ENCODE assay signal across 17 mouse cellular contexts in the genomic region with DNA sequence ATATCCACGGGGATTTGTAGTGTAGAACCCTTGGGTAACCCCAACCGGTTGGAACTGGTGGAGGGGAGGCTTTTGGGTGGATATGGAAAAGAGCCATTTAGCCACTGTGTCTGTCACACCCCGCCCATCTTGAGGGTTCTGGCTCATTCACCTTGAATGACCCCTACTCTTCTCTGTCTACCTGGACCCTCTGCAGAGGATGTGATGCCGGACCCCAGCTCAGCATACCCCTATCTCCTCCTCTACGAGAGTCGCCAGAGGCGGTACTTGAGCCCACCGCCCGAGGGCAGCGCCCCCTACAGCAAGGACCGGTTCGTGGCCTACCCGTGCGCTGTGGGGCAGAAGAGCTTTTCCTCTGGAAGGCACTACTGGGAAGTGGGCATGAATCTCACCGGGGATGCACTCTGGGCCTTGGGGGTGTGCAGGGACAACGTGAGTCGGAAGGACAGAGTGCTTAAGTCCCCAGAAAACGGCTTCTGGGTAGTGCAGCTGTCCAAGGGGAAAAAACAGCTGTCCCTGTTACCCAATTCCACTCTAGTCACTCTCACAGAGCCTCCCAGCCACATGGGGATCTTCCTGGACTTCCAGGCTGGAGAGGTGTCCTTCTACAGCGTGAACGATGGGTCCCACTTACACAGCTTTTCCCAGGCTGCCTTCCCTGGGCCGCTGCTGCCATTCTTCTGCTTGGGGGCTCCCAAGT. TPM values are rescaled to one million over a fixed set of nuclear protein-coding genes. Genes with fewer than 3 reads are reported as not detected.
DNase-seq lines count a peak whose midpoint lies in the region; ATAC-seq and TF ChIP-seq lines count a peak whose summit lies in the region.
"Had no signal": no experiment of that assay in that cellular context is flagged by ENCODE, and none has a peak within 500 bp of the region (broad histone marks: within the 10 kb centered on the region; RNA-seq: fewer than 3 reads in every experiment).

No protein-coding gene starts in this region.

- H3K36me3 ChIP-seq in intestine, postnatal 0 days (ENCODE audit: control insufficient read depth, insufficient read depth) = peaks cover 7% of the 10 kb centered on the region; the same call in 1 of the 2 replicates
- no peaks in the 10 kb centered on the region for H3K36me3 ChIP-seq in intestine, embryonic 16.5 days (ENCODE audit: control insufficient read depth, insufficient read depth, low read length)
- peaks cover 11% of the 10 kb centered on the region for H3K36me3 ChIP-seq in liver, postnatal 0 days (replicated peaks; ENCODE audit: insufficient read depth, low read length)
- peaks cover 50% of the 10 kb centered on the region for H3K36me3 ChIP-seq in liver, embryonic 12.5 days

- no peaks in the 10 kb centered on the region for H3K27me3 ChIP-seq in intestine, postnatal 0 days (replicated peaks; ENCODE audit: control insufficient read depth, insufficient read depth, low read length)
- no peaks in the 10 kb centered on the region for H3K27me3 ChIP-seq in intestine, embryonic 16.5 days (replicated peaks; ENCODE audit: control insufficient read depth, insufficient read depth, low read length)
- H3K27me3 ChIP-seq in liver, postnatal 0 days (ENCODE audit: insufficient read depth, low read length) = no peaks in the 10 kb centered on the region
- no peaks in the 10 kb centered on the region for H3K27me3 ChIP-seq in liver, embryonic 12.5 days (replicated peaks)
- H3K27me3 ChIP-seq: liver, embryonic 15.5 days; neural tube, embryonic 12.5 days had no signal

- 0 out of 2 replicates have a peak, but pooled peaks have one; percentile 14 for TF ChIP-seq CTCF in intestine, postnatal 0 days (IDR thresholded peaks at IDR 0.05; ENCODE audit: low read depth)
- TF ChIP-seq CTCF in liver, postnatal 0 days (IDR thresholded peaks at IDR 0.05; ENCODE audit: low read depth) = 0 out of 2 replicates have a peak, but pooled peaks have one; percentile 18

- 0 out of 2 replicates have a peak, but pooled peaks cover 3% of the 10 kb centered on the region for H3K4me1 ChIP-seq in intestine, postnatal 0 days (replicated peaks; ENCODE audit: control insufficient read depth, insufficient read depth, low read length)
- peaks cover 7% of the 10 kb centered on the region for H3K4me1 ChIP-seq in intestine, embryonic 16.5 days (ENCODE audit: control insufficient read depth, insufficient read depth, low read length)
- peaks cover 5% of the 10 kb centered on the region; the same call in 1 of the 2 replicates for H3K4me1 ChIP-seq in liver, postnatal 0 days (ENCODE audit: insufficient read depth)
- H3K4me1 ChIP-seq in liver, embryonic 12.5 days = peaks cover 54% of the 10 kb centered on the region

- no peak for ATAC-seq in intestine, postnatal 0 days
- no peak for ATAC-seq in intestine, embryonic 16.5 days
- ATAC-seq in liver, postnatal 0 days = no peak
- no peak for ATAC-seq in liver, embryonic 12.5 days
- ATAC-seq: activated CD4-positive, CD25-positive, alpha-beta regulatory T cell, adult 4 months had no signal

- H3K4me3 ChIP-seq in intestine, postnatal 0 days (ENCODE audit: low read depth, low read length) = no peak overlapping the region
- H3K4me3 ChIP-seq in intestine, embryonic 16.5 days (ENCODE audit: low read length) = no peak overlapping the region
- no peak overlapping the region for H3K4me3 ChIP-seq in liver, postnatal 0 days (ENCODE audit: low read depth, low read length)
- no peak overlapping the region for H3K4me3 ChIP-seq in liver, embryonic 12.5 days
- H3K4me3 ChIP-seq: liver, embryonic 15.5 days; neural tube, embryonic 12.5 days had no signal

- 87% methylated on average over 21 of the region's 21 CpGs for WGBS in intestine, postnatal 0 days
- 90% methylated on average over 21 of the region's 21 CpGs for WGBS in intestine, embryonic 16.5 days
- WGBS in liver, postnatal 0 days (ENCODE audit: insufficient replicate concordance) = 84% methylated on average over 21 of the region's 21 CpGs
- WGBS in liver, embryonic 12.5 days (ENCODE audit: insufficient replicate concordance) = 83% methylated on average over 21 of the region's 21 CpGs

- no peaks in the 10 kb centered on the region for H3K9me3 ChIP-seq in intestine, postnatal 0 days (ENCODE audit: control insufficient read depth)
- H3K9me3 ChIP-seq in intestine, embryonic 16.5 days (ENCODE audit: control insufficient read depth, low read length) = no peaks in the 10 kb centered on the region
- no peaks in the 10 kb centered on the region for H3K9me3 ChIP-seq in liver, postnatal 0 days (ENCODE audit: low read length)
- H3K9me3 ChIP-seq in liver, embryonic 12.5 days (replicated peaks) = no peaks in the 10 kb centered on the region
- H3K9me3 ChIP-seq: G1E; liver, embryonic 15.5 days; neural tube, embryonic 12.5 days had no signal

- H3K4me2 ChIP-seq in intestine, postnatal 0 days (replicated peaks; ENCODE audit: low read depth) = no peak overlapping the region
- H3K4me2 ChIP-seq in intestine, embryonic 16.5 days (ENCODE audit: low read depth, low read length) = no peak overlapping the region
- no peak overlapping the region for H3K4me2 ChIP-seq in liver, postnatal 0 days (ENCODE audit: low read depth, low read length)
- H3K4me2 ChIP-seq in liver, embryonic 12.5 days = no peak overlapping the region
- H3K4me2 ChIP-seq: liver, embryonic 15.5 days; neural tube, embryonic 12.5 days had no signal

- no peak for TF ChIP-seq EP300 in liver, postnatal 0 days (IDR thresholded peaks at IDR 0.05; ENCODE audit: low read depth)

- DNase-seq in cerebellum, adult 11-12 months = peak; percentile 8
- no peak for DNase-seq in cerebellum, postnatal 4 days (ENCODE audit: low spot score in 2 of 2)
- no peak for DNase-seq in liver, postnatal 0 days
- DNase-seq in ZHBTc4 (ENCODE audit: low read depth, low spot score) = peak; percentile 58
- DNase-seq in cerebellum, postnatal 14 days = no peak
- DNase-seq: cerebellum, adult 2 months; embryo, embryonic 11 days; heart, postnatal 36 days; midbrain, embryonic 14.5 days; thymus, postnatal 14 days had no signal

- H3K9ac ChIP-seq in intestine, postnatal 0 days (ENCODE audit: low read depth, low read length) = no peak overlapping the region
- H3K9ac ChIP-seq in intestine, embryonic 16.5 days (ENCODE audit: low read depth, low read length) = no peak overlapping the region
- H3K9ac ChIP-seq in liver, postnatal 0 days (replicated peaks) = no peak overlapping the region
- H3K9ac ChIP-seq in liver, embryonic 12.5 days = no peak overlapping the region
- H3K9ac ChIP-seq: liver, embryonic 15.5 days; neural tube, embryonic 12.5 days had no signal

- H3K27ac ChIP-seq in intestine, postnatal 0 days (ENCODE audit: low read depth, low read length) = no peak overlapping the region
- no peak overlapping the region for H3K27ac ChIP-seq in intestine, embryonic 16.5 days (ENCODE audit: low read length)
- no peak overlapping the region for H3K27ac ChIP-seq in liver, postnatal 0 days (ENCODE audit: low read depth)
- no peak overlapping the region; the same call in 1 of the 2 replicates for H3K27ac ChIP-seq in liver, embryonic 12.5 days
- H3K27ac ChIP-seq: liver, embryonic 15.5 days; neural tube, embryonic 12.5 days had no signal

RNA-seq across cellular contexts. Expression of a gene that starts 6.9 kb away (rescaled TPM):
- polyA plus RNA-seq in intestine, postnatal 0 days (2015; fragmentation: Nextera tagmentation; extraction: Ambion mirVana) = 8.9 and 9.7 TPM in 2 replicates
- 17.0 and 17.5 TPM in 2 replicates for polyA plus RNA-seq in intestine, embryonic 16.5 days (2015; fragmentation: Nextera tagmentation; extraction: Ambion mirVana)
- polyA plus RNA-seq in liver, postnatal 0 days (2015; fragmentation: Nextera tagmentation; extraction: Ambion mirVana) = 8.8 and 8.9 TPM in 2 replicates
- 11.2 and 11.5 TPM in 2 replicates for polyA plus RNA-seq in liver, embryonic 12.5 days (2016; fragmentation: Nextera tagmentation; extraction: Ambion mirVana)

RNA-seq across cellular contexts. Expression of a gene that starts 16.5 kb away (rescaled TPM):
- polyA plus RNA-seq in intestine, postnatal 0 days (2015; fragmentation: Nextera tagmentation; extraction: Ambion mirVana) = 15.8 and 16.7 TPM in 2 replicates
- 28.5 and 31.6 TPM in 2 replicates for polyA plus RNA-seq in intestine, embryonic 16.5 days (2015; fragmentation: Nextera tagmentation; extraction: Ambion mirVana)
- polyA plus RNA-seq in liver, postnatal 0 days (2015; fragmentation: Nextera tagmentation; extraction: Ambion mirVana) = 14.3 and 14.8 TPM in 2 replicates
- 14.3 and 16.9 TPM in 2 replicates for polyA plus RNA-seq in liver, embryonic 12.5 days (2016; fragmentation: Nextera tagmentation; extraction: Ambion mirVana)

RNA-seq across cellular contexts. Expression of a gene that starts 16.5 kb away (rescaled TPM):
- 0.08 and 0.12 TPM in 2 replicates for polyA plus RNA-seq in intestine, postnatal 0 days (2015; fragmentation: Nextera tagmentation; extraction: Ambion mirVana)
- polyA plus RNA-seq in intestine, embryonic 16.5 days (2015; fragmentation: Nextera tagmentation; extraction: Ambion mirVana) = 0.15 and 0.35 TPM in 2 replicates
- polyA plus RNA-seq in liver, postnatal 0 days (2015; fragmentation: Nextera tagmentation; extraction: Ambion mirVana) = 0.11 and 0.15 TPM in 2 replicates
- 0.07 and 0.13 TPM in 2 replicates for polyA plus RNA-seq in liver, embryonic 12.5 days (2016; fragmentation: Nextera tagmentation; extraction: Ambion mirVana)

RNA-seq across cellular contexts. Expression of a gene that starts 22.3 kb away (rescaled TPM):
- polyA plus RNA-seq in intestine, postnatal 0 days (2015; fragmentation: Nextera tagmentation; extraction: Ambion mirVana) = 6.9 and 7.8 TPM in 2 replicates
- polyA plus RNA-seq in intestine, embryonic 16.5 days (2015; fragmentation: Nextera tagmentation; extraction: Ambion mirVana) = 34.7 and 40.9 TPM in 2 replicates
- polyA plus RNA-seq in liver, postnatal 0 days (2015; fragmentation: Nextera tagmentation; extraction: Ambion mirVana) = 4.9 and 10.0 TPM in 2 replicates
- polyA plus RNA-seq in liver, embryonic 12.5 days (2016; fragmentation: Nextera tagmentation; extraction: Ambion mirVana) = 5.3 and 5.7 TPM in 2 replicates
- polyA plus RNA-seq: G1E had no signal

RNA-seq across cellular contexts. Expression of a gene that starts 32.3 kb away (rescaled TPM):
- polyA plus RNA-seq in intestine, postnatal 0 days (2015; fragmentation: Nextera tagmentation; extraction: Ambion mirVana) = 113 and 117 TPM in 2 replicates
- polyA plus RNA-seq in intestine, embryonic 16.5 days (2015; fragmentation: Nextera tagmentation; extraction: Ambion mirVana) = 131 and 138 TPM in 2 replicates
- polyA plus RNA-seq in liver, postnatal 0 days (2015; fragmentation: Nextera tagmentation; extraction: Ambion mirVana) = 85.3 and 96.0 TPM in 2 replicates
- 200 and 207 TPM in 2 replicates for polyA plus RNA-seq in liver, embryonic 12.5 days (2016; fragmentation: Nextera tagmentation; extraction: Ambion mirVana)

Comparison
In these comparisons a context has a peak if more than half of its experiments do, and no peak if none do; other contexts are left out.
1. DNase-seq: peak in cerebellum, adult 11-12 months (single experiment) and ZHBTc4 (single experiment); none in cerebellum, postnatal 4 days (0 of 2), liver, postnatal 0 days (single experiment) and cerebellum, postnatal 14 days (0 of 2).